ENCODE assay signal across 30 mouse cellular contexts in genomic region chr2:155687746-155688145, GRCm38 (mm10). TPM values are rescaled to one million over a fixed set of nuclear protein-coding genes. Genes with fewer than 3 reads are reported as not detected.
DNase-seq lines count a peak whose midpoint lies in the region; ATAC-seq lines count a peak whose summit lies in the region.
"Had no signal": no experiment of that assay in that cellular context is flagged by ENCODE, and none has a peak within 500 bp of the region (broad histone marks: within the 10 kb centered on the region; RNA-seq: fewer than 3 reads in every experiment).

No protein-coding gene starts in this region.

- H3K4me1 ChIP-seq in midbrain, embryonic 11.5 days (ENCODE audit: control insufficient read depth, insufficient read depth, low read length), result peaks cover 12% of the 10 kb centered on the region
- peaks cover 28% of the 10 kb centered on the region for H3K4me1 ChIP-seq in midbrain, embryonic 13.5 days (replicated peaks)
- H3K4me1 ChIP-seq in forebrain, embryonic 13.5 days, result peaks cover 24% of the 10 kb centered on the region

- H3K36me3 ChIP-seq in midbrain, embryonic 11.5 days (ENCODE audit: control insufficient read depth, insufficient read depth, low read length), result no peaks in the 10 kb centered on the region
- H3K36me3 ChIP-seq in midbrain, embryonic 13.5 days, result peaks cover 10% of the 10 kb centered on the region
- 0 out of 2 replicates have a peak, but pooled peaks cover 6% of the 10 kb centered on the region for H3K36me3 ChIP-seq in forebrain, embryonic 13.5 days (ENCODE audit: poor library complexity, severe bottlenecking)
- H3K36me3 ChIP-seq: heart, embryonic 15.5 days had no signal

- H3K9ac ChIP-seq in midbrain, embryonic 11.5 days (ENCODE audit: low read length), result no peak overlapping the region
- H3K9ac ChIP-seq in midbrain, embryonic 13.5 days (replicated peaks), result no peak overlapping the region
- H3K9ac ChIP-seq in forebrain, embryonic 13.5 days, result no peak overlapping the region
- H3K9ac ChIP-seq: embryonic facial prominence, embryonic 13.5 days; forebrain, embryonic 12.5 days; heart, embryonic 12.5 days; heart, embryonic 15.5 days; hindbrain, embryonic 13.5 days had no signal

- H3K27ac ChIP-seq in midbrain, embryonic 11.5 days (ENCODE audit: low read depth, low read length), result no peak overlapping the region
- H3K27ac ChIP-seq in midbrain, embryonic 13.5 days, result no peak overlapping the region
- H3K27ac ChIP-seq in forebrain, embryonic 13.5 days, result no peak overlapping the region
- H3K27ac ChIP-seq: embryonic facial prominence, embryonic 10.5 days; embryonic facial prominence, embryonic 13.5 days; forebrain, embryonic 12.5 days; heart, embryonic 15.5 days; hindbrain, embryonic 10.5 days; hindbrain, embryonic 13.5 days had no signal

- no peaks in the 10 kb centered on the region for H3K9me3 ChIP-seq in midbrain, embryonic 11.5 days (ENCODE audit: control insufficient read depth, low read length)
- no peaks in the 10 kb centered on the region for H3K9me3 ChIP-seq in midbrain, embryonic 13.5 days
- H3K9me3 ChIP-seq in forebrain, embryonic 13.5 days (replicated peaks), result no peaks in the 10 kb centered on the region
- H3K9me3 ChIP-seq: embryonic facial prominence, embryonic 10.5 days; embryonic facial prominence, embryonic 13.5 days; forebrain, embryonic 12.5 days; heart, embryonic 12.5 days; heart, embryonic 15.5 days; hindbrain, embryonic 10.5 days; hindbrain, embryonic 13.5 days had no signal

- H3K27me3 ChIP-seq in midbrain, embryonic 11.5 days (ENCODE audit: control insufficient read depth, insufficient read depth, low read length), result no peaks in the 10 kb centered on the region
- H3K27me3 ChIP-seq in midbrain, embryonic 13.5 days, result no peaks in the 10 kb centered on the region
- H3K27me3 ChIP-seq in forebrain, embryonic 13.5 days, result no peaks in the 10 kb centered on the region
- H3K27me3 ChIP-seq: embryonic facial prominence, embryonic 13.5 days; forebrain, embryonic 12.5 days; heart, embryonic 12.5 days; heart, embryonic 15.5 days; hindbrain, embryonic 13.5 days had no signal

- ATAC-seq in midbrain, embryonic 11.5 days (ENCODE audit: low FRiP score), result no peak
- no peak for ATAC-seq in midbrain, embryonic 13.5 days
- ATAC-seq in forebrain, embryonic 13.5 days, result no peak
- ATAC-seq: CD4-positive, CD25-positive, alpha-beta regulatory T cell, adult 4 months; forebrain, embryonic 16.5 days; hindbrain, embryonic 16.5 days had no signal

- DNase-seq in midbrain, embryonic 11.5 days (ENCODE audit: low spot score, missing footprints), result peak; percentile 57
- peak; percentile 39 for DNase-seq in thymus, postnatal 0 days (ENCODE audit: low spot score)
- DNase-seq in thymus, postnatal 36 days, result peak; percentile 28 to 43
- no peak for DNase-seq in adrenal gland, postnatal 10 days
- DNase-seq: adrenal gland, adult 2 months; adrenal gland, postnatal 36 days; cerebellum, adult 18-20 months; cerebellum, adult 9-10 months; cerebellum, postnatal 14 days; gastrocnemius, postnatal 10 days; gastrocnemius, postnatal 36 days; heart, postnatal 10 days; heart, postnatal 36 days had no signal

- H3K4me3 ChIP-seq in midbrain, embryonic 11.5 days (ENCODE audit: low read depth, low read length), result no peak overlapping the region
- no peak overlapping the region for H3K4me3 ChIP-seq in midbrain, embryonic 13.5 days (replicated peaks)
- no peak overlapping the region for H3K4me3 ChIP-seq in forebrain, embryonic 13.5 days
- H3K4me3 ChIP-seq: embryonic facial prominence, embryonic 10.5 days; embryonic facial prominence, embryonic 13.5 days; erythroblast, embryonic 14.5 days; forebrain, embryonic 12.5 days; heart, embryonic 12.5 days; heart, embryonic 15.5 days; hindbrain, embryonic 10.5 days; hindbrain, embryonic 13.5 days had no signal

- 97% methylated on average over 11 of the region's 11 CpGs for WGBS in midbrain, embryonic 11.5 days
- 98% methylated on average over 11 of the region's 11 CpGs for WGBS in midbrain, embryonic 13.5 days
- 96% methylated on average over 11 of the region's 11 CpGs for WGBS in forebrain, embryonic 13.5 days

- no peak overlapping the region for H3K4me2 ChIP-seq in midbrain, embryonic 11.5 days
- H3K4me2 ChIP-seq in midbrain, embryonic 13.5 days (replicated peaks), result no peak overlapping the region
- H3K4me2 ChIP-seq in forebrain, embryonic 13.5 days, result no peak overlapping the region
- H3K4me2 ChIP-seq: embryonic facial prominence, embryonic 13.5 days; forebrain, embryonic 12.5 days; heart, embryonic 12.5 days; heart, embryonic 15.5 days; hindbrain, embryonic 13.5 days had no signal

RNA-seq across cellular contexts. Expression of gene Trpc4ap, which starts 4.4 kb away (rescaled TPM):
- polyA plus RNA-seq in midbrain, embryonic 11.5 days (2014; fragmentation: Nextera tagmentation; extraction: Ambion mirVana), result 138 and 144 TPM in 2 replicates
- polyA plus RNA-seq in midbrain, embryonic 13.5 days (2015; fragmentation: Nextera tagmentation; extraction: Ambion mirVana), result 157 and 169 TPM in 2 replicates
- polyA plus RNA-seq in thymus, postnatal 0 days (2015; fragmentation: Nextera tagmentation; extraction: Ambion mirVana), result 191 and 217 TPM in 2 replicates
- 100 to 1,000 TPM; 103 to 118 TPM for total RNA-seq in adrenal gland, postnatal 10 days (2021)
- 142 and 144 TPM in 2 replicates for polyA plus RNA-seq in forebrain, embryonic 13.5 days (2015; fragmentation: Nextera tagmentation; extraction: Ambion mirVana)

RNA-seq across cellular contexts. Expression of gene Edem2, which starts 41.5 kb away (rescaled TPM):
- 32.3 and 34.6 TPM in 2 replicates for polyA plus RNA-seq in midbrain, embryonic 11.5 days (2014; fragmentation: Nextera tagmentation; extraction: Ambion mirVana)
- 44.5 and 46.1 TPM in 2 replicates for polyA plus RNA-seq in midbrain, embryonic 13.5 days (2015; fragmentation: Nextera tagmentation; extraction: Ambion mirVana)
- polyA plus RNA-seq in thymus, postnatal 0 days (2015; fragmentation: Nextera tagmentation; extraction: Ambion mirVana), result 49.2 and 50.8 TPM in 2 replicates
- total RNA-seq in adrenal gland, postnatal 10 days (2021), result 10 to 100 TPM; 32.0 to 39.6 TPM
- 35.1 and 38.6 TPM in 2 replicates for polyA plus RNA-seq in forebrain, embryonic 13.5 days (2015; fragmentation: Nextera tagmentation; extraction: Ambion mirVana)

RNA-seq across cellular contexts. Expression of gene Gm17581, which starts 47.9 kb away (rescaled TPM):
- not detected in 2 replicates for polyA plus RNA-seq in midbrain, embryonic 11.5 days (2014; fragmentation: Nextera tagmentation; extraction: Ambion mirVana)
- not detected in 2 replicates for polyA plus RNA-seq in midbrain, embryonic 13.5 days (2015; fragmentation: Nextera tagmentation; extraction: Ambion mirVana)
- not detected in 2 replicates for polyA plus RNA-seq in thymus, postnatal 0 days (2015; fragmentation: Nextera tagmentation; extraction: Ambion mirVana)
- not detected for total RNA-seq in adrenal gland, postnatal 10 days (2021)
- not detected in 2 replicates for polyA plus RNA-seq in forebrain, embryonic 13.5 days (2015; fragmentation: Nextera tagmentation; extraction: Ambion mirVana)
- total RNA-seq: adrenal gland, adult 2 months; adrenal gland, postnatal 36 days; gastrocnemius, adult 18-20 months; gastrocnemius, postnatal 10 days; gastrocnemius, postnatal 36 days; granulocyte monocyte progenitor cell, adult 5-6 weeks; heart, postnatal 10 days; heart, postnatal 36 days; MEL had no signal
- polyA plus RNA-seq: adrenal gland, adult 2 months; C2C12; CD4-positive, CD25-positive, alpha-beta regulatory T cell, adult 4 months; embryonic facial prominence, embryonic 10.5 days; embryonic facial prominence, embryonic 13.5 days; erythroblast, embryonic 14.5 days; forebrain, embryonic 12.5 days; forebrain, embryonic 16.5 days; heart, embryonic 12.5 days; heart, embryonic 15.5 days; hindbrain, embryonic 10.5 days; hindbrain, embryonic 13.5 days; hindbrain, embryonic 16.5 days had no signal
